Mouse (Mus musculus) ES-E14 (cell line): ENCODE data around the gene Fbln2. TPM values are rescaled to one million over a fixed set of nuclear protein-coding genes. Genes with fewer than 3 reads are reported as not detected.

Experiments used
- DNase-seq: peaks from one replicate; pipeline ENCODE4 v3.0.0-alpha.2; 2013; ENCODE audit warnings: low read depth, low spot score
- H3K27ac ChIP-seq: 2 replicates; pipeline ENCODE4 v1.5.1; 2012; ENCODE audit warnings: low read depth, mild to moderate bottlenecking, low read length, moderate library complexity, mixed read lengths; ENCODE audit not compliant: poor library complexity, insufficient read depth, severe bottlenecking
- H3K36me3 ChIP-seq: 2 replicates; pipeline ENCODE4 v1.6.1; 2012; ENCODE audit warnings: mild to moderate bottlenecking, low read length, moderate library complexity, mixed read lengths; ENCODE audit not compliant: control insufficient read depth, poor library complexity, insufficient read depth, severe bottlenecking
- H3K4me1 ChIP-seq, 2 experiments: fragments of 150-350 bp in 1 of 2; sonication (generic) in 1 of 2; 2 replicates each; pipeline ENCODE4 v1.6.1; 2012; ENCODE audit warnings: low read length in 2 of 2, mild to moderate bottlenecking in 1 of 2, mixed read lengths in 1 of 2; ENCODE audit not compliant: control insufficient read depth in 2 of 2, insufficient read depth in 2 of 2, poor library complexity in 1 of 2
- H3K4me3 ChIP-seq, 2 experiments: fragments of 150-350 bp in 1 of 2; sonication (generic) in 1 of 2; 2 replicates each; pipeline ENCODE4 v1.5.1; 2012; ENCODE audit warnings: low read length in 2 of 2, low read depth in 1 of 2, mild to moderate bottlenecking in 1 of 2, mixed read lengths in 1 of 2; ENCODE audit not compliant: insufficient read depth in 1 of 2, poor library complexity in 1 of 2, severe bottlenecking in 1 of 2
- H3K9ac ChIP-seq: 2 replicates; pipeline ENCODE4 v1.6.1; 2012; ENCODE audit warnings: low read depth, mild to moderate bottlenecking, low read length, mixed read lengths; ENCODE audit not compliant: poor library complexity, insufficient read depth, severe bottlenecking
- H3K9me3 ChIP-seq: fragments of 150-350 bp; sonication (generic); 2 replicates; pipeline ENCODE4 v1.6.1; 2012; ENCODE audit warnings: low read depth, mild to moderate bottlenecking, low read length; ENCODE audit not compliant: control insufficient read depth, insufficient read depth
- CHD2 ChIP-seq: IDR thresholded peaks from 2 replicates; pipeline ENCODE4 v1.6.1; 2014; ENCODE audit warnings: mild to moderate bottlenecking, low read depth, low read length, inconsistent platforms
- HCFC1 ChIP-seq: IDR thresholded peaks from 2 replicates; pipeline ENCODE4 v1.6.1; 2012; ENCODE audit warnings: low read length, inconsistent platforms, borderline replicate concordance; ENCODE audit not compliant: insufficient read depth
- MAFK ChIP-seq: IDR thresholded peaks from 2 replicates; pipeline ENCODE4 v1.6.1; 2014; ENCODE audit warnings: mild to moderate bottlenecking, low read depth, low read length, inconsistent platforms; ENCODE audit not compliant: insufficient read depth
- ZC3H11A ChIP-seq: IDR thresholded peaks from 2 replicates; pipeline ENCODE4 v1.6.1; 2012; ENCODE audit warnings: low read depth, mild to moderate bottlenecking, inconsistent platforms, low read length, borderline replicate concordance
- ZNF384 ChIP-seq: IDR thresholded peaks from 2 replicates; pipeline ENCODE4 v1.6.1; 2012; ENCODE audit warnings: low read depth, low read length, inconsistent platforms
- in situ Hi-C, 2 experiments: fragments of 600-800 bp; cut with MboI; formaldehyde crosslinking; loops; one replicate each; pipeline ENCODE4 v1.15.1; 2025; ENCODE audit warnings: low sequenced_read_pairs in 2 of 2, inconsistent platforms in 1 of 2; ENCODE audit not compliant: unreplicated experiment in 2 of 2
- total RNA-seq: library from RNA; depleted of rRNA; stranded (reverse); fragments of 300-350 nt; gene quantifications from 2 replicates; pipeline ENCODE4 v1.2.3, GENCODE M21; 2012

Gene Fbln2
- total RNA-seq, 1 experiment: 24.7 TPM

DNA sequence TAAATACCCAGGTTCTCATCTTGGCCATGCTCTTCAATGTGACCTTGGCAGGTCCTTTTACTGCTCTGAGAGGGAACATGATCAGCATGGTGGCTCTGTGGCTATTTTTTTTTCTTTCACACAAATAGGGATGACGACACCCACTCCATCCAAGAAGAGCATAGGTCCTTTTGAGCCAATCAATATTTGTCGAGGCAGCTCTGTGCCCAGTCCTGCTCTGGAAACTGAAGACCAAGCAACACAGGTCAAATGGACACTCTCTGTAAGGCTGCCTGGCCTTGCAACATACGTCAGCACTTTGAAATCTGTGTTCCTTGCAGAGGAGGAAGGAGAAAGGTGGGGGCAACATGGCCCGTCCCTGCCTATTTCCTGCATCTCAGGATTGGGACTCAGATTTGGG, 83.2 kb downstream of the Fbln2 start:
- in situ Hi-C loops: no loop called here
- no peaks in the 10 kb centered on the region for H3K36me3 ChIP-seq
- H3K4me3 ChIP-seq: no peak overlapping the region
- no peaks in the 10 kb centered on the region for H3K4me1 ChIP-seq
- no peak overlapping the region for H3K9ac ChIP-seq
- DNase-seq: no peak
- H3K9me3 ChIP-seq: no peaks in the 10 kb centered on the region
- TF ChIP-seq ZC3H11A (no peak), ZNF384 (no peak), CHD2 (no peak), MAFK (no peak), HCFC1 (no peak)
- H3K27ac ChIP-seq: no peak overlapping the region

DNA sequence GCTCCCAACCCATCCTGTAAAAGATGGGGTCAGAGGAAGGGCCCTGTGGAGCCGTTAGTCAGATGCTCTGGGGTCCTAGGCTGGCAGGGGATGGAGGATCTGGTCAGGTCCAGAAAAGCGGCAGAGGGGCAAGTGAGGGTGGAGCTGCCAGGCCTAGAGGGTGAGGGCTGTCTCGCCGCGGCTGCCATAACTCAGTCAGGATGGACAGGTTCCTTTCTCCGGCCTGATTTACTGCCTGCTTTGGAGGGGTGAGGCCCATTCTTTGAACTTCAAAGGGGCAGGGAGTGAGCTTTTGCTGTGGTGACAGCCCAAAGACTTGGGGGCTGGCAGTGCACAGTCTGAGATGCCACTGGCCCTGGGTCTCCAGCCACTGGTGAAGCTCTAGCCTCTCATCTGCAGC, 86.6 kb downstream of the Fbln2 start:
- Histone ChIP-seq H3K36me3 (no peaks in the 10 kb centered on the region), H3K27ac (no peak overlapping the region), H3K4me3 (no peak overlapping the region), H3K9ac (no peak overlapping the region), H3K4me1 (no peaks in the 10 kb centered on the region), H3K9me3 (no peaks in the 10 kb centered on the region)
- in situ Hi-C loops: no loop called here
- DNase-seq: no peak
- no peak for TF ChIP-seq ZC3H11A
- TF ChIP-seq CHD2: no peak
- no peak for TF ChIP-seq ZNF384
- no peak for TF ChIP-seq HCFC1
- no peak for TF ChIP-seq MAFK

DNA sequence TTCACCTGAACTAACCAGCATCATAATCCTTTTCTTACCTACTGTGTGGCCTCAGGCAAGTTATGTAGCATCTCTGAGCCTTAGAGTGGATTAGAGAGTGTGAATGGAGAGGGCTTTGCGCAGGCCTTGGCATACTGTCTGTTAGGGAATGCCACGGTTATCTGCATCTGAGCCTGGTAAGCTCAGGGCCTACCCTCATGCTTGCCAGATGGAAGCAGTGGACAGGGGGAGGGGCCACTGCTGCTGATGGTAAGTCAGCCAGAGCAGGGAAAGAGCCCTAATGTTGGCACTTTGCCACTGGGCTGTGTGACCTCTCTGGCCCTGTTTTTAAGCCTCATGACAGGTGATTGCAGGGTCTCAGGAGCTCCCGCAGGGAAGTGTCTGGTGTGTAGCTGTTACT, 87.8 kb downstream of the Fbln2 start:
- no peak overlapping the region for H3K27ac ChIP-seq
- H3K36me3 ChIP-seq: no peaks in the 10 kb centered on the region
- no peaks in the 10 kb centered on the region for H3K4me1 ChIP-seq
- in situ Hi-C loops: no loop called here
- DNase-seq: no peak
- no peak overlapping the region for H3K4me3 ChIP-seq
- H3K9me3 ChIP-seq: no peaks in the 10 kb centered on the region
- TF ChIP-seq ZC3H11A: no peak
- TF ChIP-seq ZNF384: no peak
- TF ChIP-seq HCFC1: no peak
- no peak for TF ChIP-seq CHD2
- TF ChIP-seq MAFK: no peak
- H3K9ac ChIP-seq: no peak overlapping the region

DNA sequence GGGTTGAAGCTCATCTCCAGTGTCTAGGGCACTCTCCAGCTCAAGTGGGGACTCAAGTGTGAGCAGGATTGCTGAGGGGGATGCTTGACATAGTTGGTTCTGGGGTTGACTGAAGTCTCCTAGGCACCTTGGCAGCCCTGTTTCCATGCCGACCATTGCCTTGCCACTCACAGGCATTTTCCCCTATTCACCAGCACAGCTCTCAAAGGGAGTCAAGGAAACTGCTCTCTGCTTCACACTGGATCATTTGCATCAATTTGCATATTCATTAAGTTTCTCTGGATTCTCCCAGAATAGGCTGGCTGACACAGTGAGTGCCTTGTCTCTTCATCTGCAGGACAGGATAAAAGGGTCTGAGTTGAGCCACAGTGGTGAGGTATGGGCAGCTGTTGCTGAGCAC, 89.6 kb downstream of the Fbln2 start:
- in situ Hi-C loops: no loop called here
- Histone ChIP-seq H3K4me3 (no peak overlapping the region), H3K9me3 (no peaks in the 10 kb centered on the region), H3K36me3 (no peaks in the 10 kb centered on the region), H3K27ac (no peak overlapping the region), H3K4me1 (no peaks in the 10 kb centered on the region), H3K9ac (no peak overlapping the region)
- TF ChIP-seq ZNF384: no peak
- TF ChIP-seq MAFK: no peak
- TF ChIP-seq HCFC1: no peak
- no peak for TF ChIP-seq CHD2
- no peak for TF ChIP-seq ZC3H11A
- no peak for DNase-seq

DNA sequence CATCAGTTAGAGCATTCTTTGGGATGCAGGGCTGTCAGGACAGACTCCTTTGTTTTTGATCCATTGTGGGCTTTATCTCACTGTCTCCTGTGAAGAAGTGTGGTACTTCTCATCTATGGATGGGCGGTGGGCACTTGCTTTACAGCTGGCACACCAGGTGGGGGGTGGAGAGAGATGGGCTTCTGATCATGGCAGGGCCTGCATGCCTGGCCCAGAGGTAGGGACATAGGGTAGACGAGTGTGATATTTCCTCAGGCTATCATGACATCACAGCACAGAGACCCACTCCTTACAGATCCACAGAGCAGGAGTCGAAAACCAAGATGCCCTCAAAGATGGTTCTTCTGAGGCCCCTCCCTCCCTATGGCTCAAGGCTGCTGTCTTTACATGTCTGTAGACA, 90.1 kb downstream of the Fbln2 start:
- no peak for DNase-seq
- in situ Hi-C loops: no loop called here
- H3K36me3 ChIP-seq: no peaks in the 10 kb centered on the region
- no peak overlapping the region for H3K4me3 ChIP-seq
- no peaks in the 10 kb centered on the region for H3K4me1 ChIP-seq
- no peaks in the 10 kb centered on the region for H3K9me3 ChIP-seq
- TF ChIP-seq MAFK (no peak), HCFC1 (no peak)
- no peak overlapping the region for H3K9ac ChIP-seq
- no peak overlapping the region for H3K27ac ChIP-seq
